Mouse (Mus musculus): Measurements from ENCODE around the gene Crot. TPM values are rescaled to one million over a fixed set of nuclear protein-coding genes. Genes with fewer than 3 reads are reported as not detected.
"Not testable (repeated sequence)": the region's sequence is repeated elsewhere in the genome, so short reads cannot be mapped to it uniquely, and the experiment has no call there.

The Crot gene
- polyA plus RNA-seq, 1 experiment from 2014 or later = 55.3 TPM

GRCm38 (mm10) chr5:9032101-9032590 lies 35.0 kb upstream of the Crot start:
- WGBS = 88% methylated on average over 8 of the region's 8 CpGs
- no peak for ATAC-seq
- Histone ChIP-seq H3K9ac (no peak overlapping the region), H3K9me3 (no peaks in the 10 kb centered on the region), H3K36me3 (no peaks in the 10 kb centered on the region), H3K27ac (no peak overlapping the region), H3K27me3 (replicated peaks) (no peaks in the 10 kb centered on the region), H3K4me2 (replicated peaks) (no peak overlapping the region), H3K4me1 (replicated peaks) (no peaks in the 10 kb centered on the region), H3K4me3 (replicated peaks) (no peak overlapping the region)

GRCm38 (mm10) chr5:9028266-9028841 lies 31.2 kb upstream of the Crot start:
- no peak overlapping the region for H3K4me3 ChIP-seq (replicated peaks)

GRCm38 (mm10) chr5:9015352-9015751 lies 18.2 kb upstream of the Crot start:
- no peak overlapping the region for H3K9ac ChIP-seq
- H3K36me3 ChIP-seq = no peaks in the 10 kb centered on the region
- no peaks in the 10 kb centered on the region for H3K9me3 ChIP-seq
- ATAC-seq = no peak
- 70% methylated on average over 3 of the region's 3 CpGs for WGBS
- no peak overlapping the region for H3K27ac ChIP-seq
- no peaks in the 10 kb centered on the region for H3K4me1 ChIP-seq (replicated peaks)
- no peaks in the 10 kb centered on the region for H3K27me3 ChIP-seq (replicated peaks)
- no peak overlapping the region for H3K4me2 ChIP-seq (replicated peaks)
- H3K4me3 ChIP-seq (replicated peaks) = no peak overlapping the region

More at GRCm38 (mm10) chr5:9028266-9028841, 31.2 kb upstream of the Crot start:
- Histone ChIP-seq H3K36me3 (no peaks in the 10 kb centered on the region), H3K27ac (no peak overlapping the region), H3K4me2 (replicated peaks) (no peak overlapping the region), H3K9me3 (no peaks in the 10 kb centered on the region), H3K9ac (no peak overlapping the region), H3K27me3 (replicated peaks) (no peaks in the 10 kb centered on the region), H3K4me1 (replicated peaks) (no peaks in the 10 kb centered on the region)
- 44% methylated on average over 1 of the region's 1 CpGs for WGBS
- ATAC-seq = peak; percentile 98

GRCm38 (mm10) chr5:9014774-9015173 lies 17.6 kb upstream of the Crot start:
- H3K9me3 ChIP-seq = no peaks in the 10 kb centered on the region
- H3K4me2 ChIP-seq (replicated peaks) = no peak overlapping the region
- no peak overlapping the region for H3K27ac ChIP-seq
- no peak for ATAC-seq
- H3K4me3 ChIP-seq (replicated peaks) = no peak overlapping the region
- H3K27me3 ChIP-seq (replicated peaks) = no peaks in the 10 kb centered on the region
- no peak overlapping the region for H3K9ac ChIP-seq
- H3K36me3 ChIP-seq = no peaks in the 10 kb centered on the region
- WGBS = 58% methylated on average over 3 of the region's 3 CpGs
- no peaks in the 10 kb centered on the region for H3K4me1 ChIP-seq (replicated peaks)

- no peak overlapping the region for H3K9ac ChIP-seq
- no peak overlapping the region for H3K4me3 ChIP-seq (replicated peaks)
- WGBS = 78% methylated on average over 8 of the region's 8 CpGs
- H3K9me3 ChIP-seq = no peaks in the 10 kb centered on the region
- ATAC-seq = no peak
- no peak overlapping the region for H3K4me2 ChIP-seq (replicated peaks)
- no peaks in the 10 kb centered on the region for H3K27me3 ChIP-seq (replicated peaks)
- H3K4me1 ChIP-seq (replicated peaks) = no peaks in the 10 kb centered on the region
- no peak overlapping the region for H3K27ac ChIP-seq
- H3K36me3 ChIP-seq = no peaks in the 10 kb centered on the region
Observed at GRCm38 (mm10) chr5:9011374-9011773, 14.2 kb upstream of the Crot start.

- no peaks in the 10 kb centered on the region for H3K27me3 ChIP-seq (replicated peaks)
- no peak overlapping the region for H3K9ac ChIP-seq
- H3K36me3 ChIP-seq = no peaks in the 10 kb centered on the region
- H3K27ac ChIP-seq = no peak overlapping the region
- no peaks in the 10 kb centered on the region for H3K9me3 ChIP-seq
- peak; percentile 76 for ATAC-seq
- no peak overlapping the region for H3K4me3 ChIP-seq (replicated peaks)
- no peak overlapping the region for H3K4me2 ChIP-seq (replicated peaks)
- WGBS = 80% methylated on average over 1 of the region's 1 CpGs
- H3K4me1 ChIP-seq (replicated peaks) = no peaks in the 10 kb centered on the region
Observed at GRCm38 (mm10) chr5:9010166-9010565, 13.0 kb upstream of the Crot start.

- ATAC-seq = peak; percentile 79
- H3K9ac ChIP-seq; H3K36me3 ChIP-seq; H3K4me3 ChIP-seq (replicated peaks); H3K4me1 ChIP-seq (replicated peaks); H3K9me3 ChIP-seq; H3K27ac ChIP-seq; H3K4me2 ChIP-seq (replicated peaks); H3K27me3 ChIP-seq (replicated peaks): not testable (repeated sequence)
- 40% methylated on average over 3 of the region's 3 CpGs for WGBS
Observed at GRCm38 (mm10) chr5:9006585-9006984, 9.5 kb upstream of the Crot start.

- H3K27me3 ChIP-seq (replicated peaks); H3K4me1 ChIP-seq (replicated peaks); H3K27ac ChIP-seq; H3K9me3 ChIP-seq; H3K4me2 ChIP-seq (replicated peaks); H3K4me3 ChIP-seq (replicated peaks); H3K9ac ChIP-seq; ATAC-seq; H3K36me3 ChIP-seq: not testable (repeated sequence)
- 34% methylated on average over 7 of the region's 7 CpGs for WGBS
Observed at GRCm38 (mm10) chr5:9000006-9000405, 2.9 kb upstream of the Crot start.

GRCm38 (mm10) chr5:8999108-8999507 lies 2.0 kb upstream of the Crot start:
- H3K27ac ChIP-seq = no peak overlapping the region
- WGBS = 69% methylated on average over 4 of the region's 4 CpGs

GRCm38 (mm10) chr5:8997513-8997895 lies 380 bp upstream of the Crot start:
- Histone ChIP-seq H3K4me3 (replicated peaks) (peak overlapping the region; percentile 66), H3K27me3 (replicated peaks) (no peaks in the 10 kb centered on the region), H3K27ac (peak overlapping the region; percentile 83), H3K36me3 (no peaks in the 10 kb centered on the region), H3K4me2 (replicated peaks) (peak overlapping the region; percentile 71), H3K9me3 (no peaks in the 10 kb centered on the region), H3K9ac (peak overlapping the region; percentile 71), H3K4me1 (replicated peaks) (0 out of 2 replicates have a peak, but pooled peaks cover 2% of the 10 kb centered on the region)
- ATAC-seq = peak; percentile 9
- WGBS = 7% methylated on average over 8 of the region's 8 CpGs

More at GRCm38 (mm10) chr5:8999108-8999507, 2.0 kb upstream of the Crot start:
- no peaks in the 10 kb centered on the region for H3K9me3 ChIP-seq
- H3K4me3 ChIP-seq (replicated peaks) = no peak overlapping the region
- H3K4me1 ChIP-seq (replicated peaks) = 0 out of 2 replicates have a peak, but pooled peaks cover 2% of the 10 kb centered on the region
- H3K27me3 ChIP-seq (replicated peaks) = no peaks in the 10 kb centered on the region
- H3K36me3 ChIP-seq = no peaks in the 10 kb centered on the region
- H3K9ac ChIP-seq = no peak overlapping the region
- H3K4me2 ChIP-seq (replicated peaks) = no peak overlapping the region
- ATAC-seq = no peak

- H3K27ac ChIP-seq = peak overlapping the region; percentile 83; the same call in 1 of the 2 replicates
- no peak for ATAC-seq
- peak overlapping the region; percentile 71 for H3K9ac ChIP-seq
- 0 out of 2 replicates have a peak, but pooled peaks cover 2% of the 10 kb centered on the region for H3K4me1 ChIP-seq (replicated peaks)
- no peaks in the 10 kb centered on the region for H3K27me3 ChIP-seq (replicated peaks)
- H3K4me2 ChIP-seq (replicated peaks) = peak overlapping the region; percentile 71
- H3K36me3 ChIP-seq = no peaks in the 10 kb centered on the region
- WGBS = 9% methylated on average over 13 of the region's 13 CpGs
- no peaks in the 10 kb centered on the region for H3K9me3 ChIP-seq
- H3K4me3 ChIP-seq (replicated peaks) = peak overlapping the region; percentile 66
Observed at GRCm38 (mm10) chr5:8995966-8996685, 998 bp downstream of the Crot start.

GRCm38 (mm10) chr5:8991626-8992025 lies 5.5 kb downstream of the Crot start:
- Histone ChIP-seq H3K4me2 (replicated peaks) (no peak overlapping the region), H3K4me3 (replicated peaks) (no peak overlapping the region), H3K36me3 (peaks cover 7% of the 10 kb centered on the region; the same call in 1 of the 2 replicates), H3K27ac (no peak overlapping the region), H3K4me1 (replicated peaks) (no peaks in the 10 kb centered on the region), H3K27me3 (replicated peaks) (no peaks in the 10 kb centered on the region), H3K9me3 (no peaks in the 10 kb centered on the region), H3K9ac (no peak overlapping the region)
- ATAC-seq = no peak
- 83% methylated on average over 16 of the region's 16 CpGs for WGBS

- peaks cover 7% of the 10 kb centered on the region for H3K36me3 ChIP-seq
- H3K27ac ChIP-seq = no peak overlapping the region
- H3K4me1 ChIP-seq (replicated peaks) = no peaks in the 10 kb centered on the region
- H3K4me3 ChIP-seq (replicated peaks) = no peak overlapping the region
- H3K27me3 ChIP-seq (replicated peaks) = no peaks in the 10 kb centered on the region
- no peak overlapping the region for H3K9ac ChIP-seq
- no peak overlapping the region for H3K4me2 ChIP-seq (replicated peaks)
- WGBS = 86% methylated on average over 13 of the region's 13 CpGs
- no peaks in the 10 kb centered on the region for H3K9me3 ChIP-seq
- no peak for ATAC-seq
Observed at GRCm38 (mm10) chr5:8990526-8990925, 6.6 kb downstream of the Crot start.
